Mouse (Mus musculus): Measurements from ENCODE around the gene Fgfr4.

GRCm38 (mm10) chr13:55190121-55190868 is 37.9 kb downstream of the Fgfr4 start:
- peak; percentile 42 to 71 for TF ChIP-seq EP300 (IDR thresholded peaks at IDR 0.05; ENCODE audit: low read depth in 1 of 2, low read length in 2 of 2)
- peak; percentile 70 for TF ChIP-seq POLR2AphosphoS2 (IDR thresholded peaks at IDR 0.05; ENCODE audit: low read length)
- peak; percentile 71 to 83; a peak in 2 of 4 replicates for TF ChIP-seq POLR2A (IDR thresholded peaks at IDR 0.05; ENCODE audit: control insufficient read depth in 1 of 2, insufficient read depth in 1 of 2, low read depth in 1 of 2, low read length in 2 of 2, poor library complexity in 1 of 2)
- peak; percentile 59; the same call in 1 of the 2 replicates for TF ChIP-seq MAZ (IDR thresholded peaks at IDR 0.05; ENCODE audit: low read depth, low read length)
- TF ChIP-seq CTCF (IDR thresholded peaks at IDR 0.05 in 2 of 3, conservative IDR thresholded peaks at IDR 0.05 in 1 of 3; ENCODE audit: control insufficient read depth in 1 of 3, insufficient read depth in 1 of 3, low read depth in 2 of 3, low read length in 3 of 3, poor library complexity in 1 of 3, severe bottlenecking in 1 of 3) = peak; percentile 26 to 51 (median 42); a peak in 4 of 6 replicates
- TF ChIP-seq MXI1 (IDR thresholded peaks at IDR 0.05; ENCODE audit: low read depth, low read length) = peak; percentile 99
